14 mouse cellular contexts compared by ENCODE assay signal in genomic region chr6:51723053-51723452, GRCm38 (mm10).
DNase-seq lines count a peak whose midpoint lies in the region; ATAC-seq and TF ChIP-seq lines count a peak whose summit lies in the region.
"Had no signal": no experiment of that assay in that cellular context is flagged by ENCODE, and none has a peak within 500 bp of the region (broad histone marks: within the 10 kb centered on the region; RNA-seq: fewer than 3 reads in every experiment).

No protein-coding gene starts in this region.

- H3K4me3 ChIP-seq in kidney, embryonic 14.5 days (ENCODE audit: low read length): no peak overlapping the region
- H3K4me3 ChIP-seq in ES-Bruce4 (ENCODE audit: low read depth, low read length): no peak overlapping the region
- H3K4me3 ChIP-seq: embryonic facial prominence, embryonic 15.5 days; hindbrain, embryonic 15.5 days; liver, embryonic 15.5 days; midbrain, embryonic 12.5 days had no signal

- no peak overlapping the region for H3K27ac ChIP-seq in kidney, embryonic 14.5 days (ENCODE audit: low read depth, low read length)
- H3K27ac ChIP-seq in ES-Bruce4 (ENCODE audit: insufficient read depth, low read length): no peak overlapping the region
- H3K27ac ChIP-seq: embryonic facial prominence, embryonic 15.5 days; hindbrain, embryonic 15.5 days; liver, embryonic 15.5 days; midbrain, embryonic 12.5 days had no signal

- no peaks in the 10 kb centered on the region for H3K9me3 ChIP-seq in kidney, embryonic 14.5 days (ENCODE audit: control insufficient read depth, low read length)
- H3K9me3 ChIP-seq in ES-Bruce4 (replicated peaks; ENCODE audit: control insufficient read depth, insufficient read depth, low read length, poor library complexity, severe bottlenecking): no peaks in the 10 kb centered on the region
- H3K9me3 ChIP-seq: embryonic facial prominence, embryonic 15.5 days; hindbrain, embryonic 15.5 days; liver, embryonic 15.5 days; midbrain, embryonic 12.5 days had no signal

- WGBS in kidney, embryonic 14.5 days: 35% methylated on average over 4 of the region's 4 CpGs

- H3K4me1 ChIP-seq in kidney, embryonic 14.5 days (ENCODE audit: control insufficient read depth, insufficient read depth, low read length): no peaks in the 10 kb centered on the region
- no peaks in the 10 kb centered on the region for H3K4me1 ChIP-seq in ES-Bruce4 (ENCODE audit: control insufficient read depth, insufficient read depth, low read length)
- H3K4me1 ChIP-seq: embryonic facial prominence, embryonic 15.5 days; liver, embryonic 15.5 days; midbrain, embryonic 12.5 days had no signal

- ATAC-seq in kidney, embryonic 14.5 days (ENCODE audit: low FRiP score, low TSS enrichment): no peak

- no peak overlapping the region for H3K9ac ChIP-seq in kidney, embryonic 14.5 days (ENCODE audit: low read depth, low read length)
- H3K9ac ChIP-seq in ES-Bruce4 (ENCODE audit: low read depth, poor library complexity, severe bottlenecking): no peak overlapping the region
- H3K9ac ChIP-seq: embryonic facial prominence, embryonic 15.5 days; hindbrain, embryonic 15.5 days; liver, embryonic 15.5 days; midbrain, embryonic 12.5 days had no signal

- TF ChIP-seq POLR2A in ES-Bruce4 (IDR thresholded peaks at IDR 0.05; ENCODE audit: insufficient read depth, low read length): no peak

- peak; percentile 28 for TF ChIP-seq CTCF in ES-Bruce4 (IDR thresholded peaks at IDR 0.05; ENCODE audit: low read depth, low read length)

- no peak for TF ChIP-seq EP300 in ES-Bruce4 (IDR thresholded peaks at IDR 0.05; ENCODE audit: insufficient read depth, low read depth, low read length)

- H3K36me3 ChIP-seq in kidney, embryonic 14.5 days (ENCODE audit: control insufficient read depth, insufficient read depth, low read length): no peaks in the 10 kb centered on the region
- no peaks in the 10 kb centered on the region for H3K36me3 ChIP-seq in ES-Bruce4 (ENCODE audit: control insufficient read depth, insufficient read depth, low read length, poor library complexity, severe bottlenecking)
- H3K36me3 ChIP-seq: embryonic facial prominence, embryonic 15.5 days; hindbrain, embryonic 15.5 days; liver, embryonic 15.5 days; midbrain, embryonic 12.5 days had no signal

- no peaks in the 10 kb centered on the region for H3K27me3 ChIP-seq in kidney, embryonic 14.5 days (ENCODE audit: control insufficient read depth, insufficient read depth, low read length)
- no peaks in the 10 kb centered on the region for H3K27me3 ChIP-seq in ES-Bruce4 (ENCODE audit: control insufficient read depth, insufficient read depth, low read length, poor library complexity, severe bottlenecking)
- H3K27me3 ChIP-seq: embryonic facial prominence, embryonic 15.5 days; hindbrain, embryonic 15.5 days; liver, embryonic 15.5 days; midbrain, embryonic 12.5 days had no signal

- peak; percentile 31 for DNase-seq in adrenal gland, postnatal 10 days
- DNase-seq in adrenal gland, postnatal 4 days (ENCODE audit: low spot score in 2 of 2): no peak
- DNase-seq in kidney, adult 18-20 months: peak; percentile 31
- DNase-seq in kidney, postnatal 36 days: peak; percentile 39 to 44
- DNase-seq in urinary bladder, postnatal 10 days (ENCODE audit: low spot score): no peak
- no peak for DNase-seq in embryo, embryonic 9.5 days (ENCODE audit: extremely low spot score)
- DNase-seq: cerebellum, postnatal 25 days; right cerebral cortex, postnatal 4 days had no signal

- H3K4me2 ChIP-seq in kidney, embryonic 14.5 days (replicated peaks; ENCODE audit: low read depth, low read length): no peak overlapping the region
- H3K4me2 ChIP-seq: embryonic facial prominence, embryonic 15.5 days; hindbrain, embryonic 15.5 days; liver, embryonic 15.5 days; midbrain, embryonic 12.5 days had no signal

Comparison
In these comparisons a context has a peak if more than half of its experiments do, and no peak if none do; other contexts are left out.
1. DNase-seq: peak in adrenal gland, postnatal 10 days (single experiment), kidney, adult 18-20 months (single experiment) and kidney, postnatal 36 days (2 of 2); none in adrenal gland, postnatal 4 days (0 of 2), urinary bladder, postnatal 10 days (single experiment) and embryo, embryonic 9.5 days (single experiment).